Mouse (Mus musculus) adrenal gland, postnatal 25 days (tissue): ENCODE measurements around the gene Pde8a. TPM values are rescaled to one million over a fixed set of nuclear protein-coding genes. Genes with fewer than 3 reads are reported as not detected.

Experiments
- total RNA-seq: library from RNA; stranded (reverse); gene quantifications from 2 replicates; pipeline ENCODE4 v1.2.3, GENCODE M21; 2021

Pde8a gene
- total RNA-seq, 1 experiment from 2014 or later: 29.9 TPM

Other genes with a start within 250 kb of the Pde8a start
- gene Zfp592, start 219.9 kb upstream of the Pde8a start, total RNA-seq: 26.8 and 28.7 TPM in 2 replicates
- 0.06 TPM in 1 of 2 replicates, not detected in the other for gene Alpk3, start 156.0 kb upstream of the Pde8a start, total RNA-seq
- 0.15 TPM in 1 of 2 replicates, not detected in the other for gene Slc28a1, start 98.8 kb upstream of the Pde8a start, total RNA-seq
- gene Rps17, start 131.7 kb downstream of the Pde8a start, total RNA-seq: 1,081 and 1,170 TPM in 2 replicates
- gene Cpeb1, start 241.9 kb downstream of the Pde8a start, total RNA-seq: 29.2 and 39.0 TPM in 2 replicates